Mouse (Mus musculus): ENCODE measurements around the gene Ank2.

The Ank2 gene

GRCm38 (mm10) chr3:127248611-127249010 lies 250.5 kb downstream of the Ank2 start:
- in situ Hi-C loops (cut with MseI, MboI): no loop called here

- in situ Hi-C loops (cut with MseI, MboI): no loop called here
Measured at GRCm38 (mm10) chr3:127246989-127247708, 252.0 kb downstream of the Ank2 start.

GRCm38 (mm10) chr3:127243928-127244642 lies 255.1 kb downstream of the Ank2 start:
- in situ Hi-C loops (cut with MseI, MboI): no loop called here

- in situ Hi-C loops (cut with MseI, MboI): no loop called here
Measured at GRCm38 (mm10) chr3:127242234-127242810, 256.8 kb downstream of the Ank2 start.

GRCm38 (mm10) chr3:127235271-127235670 lies 263.9 kb downstream of the Ank2 start:
- in situ Hi-C loops (cut with MseI, MboI): no loop called here

GRCm38 (mm10) chr3:127225799-127226730 lies 273.1 kb downstream of the Ank2 start:
- in situ Hi-C loops (cut with MseI, MboI): no loop called here

GRCm38 (mm10) chr3:127225167-127225798 lies 273.9 kb downstream of the Ank2 start:
- in situ Hi-C loops (cut with MseI, MboI): no loop called here

- in situ Hi-C loops (cut with MseI, MboI): no loop called here
Measured at GRCm38 (mm10) chr3:127224315-127225166, 274.6 kb downstream of the Ank2 start.

- in situ Hi-C loops (cut with MseI, MboI): no loop called here
Measured at GRCm38 (mm10) chr3:127222086-127222485, 277.1 kb downstream of the Ank2 start.

GRCm38 (mm10) chr3:127220859-127221258 lies 278.3 kb downstream of the Ank2 start:
- in situ Hi-C loops (cut with MseI, MboI): no loop called here

- in situ Hi-C loops (cut with MseI, MboI): no loop called here
Measured at GRCm38 (mm10) chr3:127213534-127213933, 285.6 kb downstream of the Ank2 start.

- in situ Hi-C loops (cut with MseI, MboI): no loop called here
Measured at GRCm38 (mm10) chr3:127211119-127211518, 288.0 kb downstream of the Ank2 start.

- in situ Hi-C loops (cut with MseI, MboI): no loop called here
Measured at GRCm38 (mm10) chr3:127210552-127210951, 288.6 kb downstream of the Ank2 start.

- in situ Hi-C loops (cut with MseI, MboI): no loop called here
Measured at GRCm38 (mm10) chr3:127208871-127209270, 290.3 kb downstream of the Ank2 start.

- in situ Hi-C loops (cut with MseI, MboI): no loop called here
Measured at GRCm38 (mm10) chr3:127205883-127206434, 293.2 kb downstream of the Ank2 start.

GRCm38 (mm10) chr3:127202484-127203115 lies 296.6 kb downstream of the Ank2 start:
- in situ Hi-C loops (cut with MseI, MboI): no loop called here

GRCm38 (mm10) chr3:127200789-127201188 lies 298.4 kb downstream of the Ank2 start:
- in situ Hi-C loops (cut with MseI, MboI): no loop called here

- in situ Hi-C loops (cut with MseI, MboI): loop anchor here in 1 of 2 experiments (10.0 kb wide), 1 partner anchor 226 kb away; no protein-coding TSS in a partner anchor
Measured at GRCm38 (mm10) chr3:127199112-127199665, 300.0 kb downstream of the Ank2 start.

GRCm38 (mm10) chr3:127198656-127199055 lies 300.5 kb downstream of the Ank2 start:
- in situ Hi-C loops (cut with MseI, MboI): loop anchor here in 1 of 2 experiments (10.0 kb wide), 1 partner anchor 226 kb away; no protein-coding TSS in a partner anchor
